Mouse (Mus musculus): ENCODE results near the gene Ksr2. TPM values are rescaled to one million over a fixed set of nuclear protein-coding genes. Genes with fewer than 3 reads are reported as not detected.

The Ksr2 gene
- polyA plus RNA-seq, 1 experiment from 2014 or later, result 7.1 TPM

GRCm38 (mm10) chr5:117651238-117651886 lies 237.6 kb downstream of the Ksr2 start:
- no peaks in the 10 kb centered on the region for H3K9me3 ChIP-seq
- H3K36me3 ChIP-seq, result no peaks in the 10 kb centered on the region
- H3K27ac ChIP-seq, result peak overlapping the region; percentile 58
- no peaks in the 10 kb centered on the region for H3K27me3 ChIP-seq
- no peak; the same call in 1 of the 2 replicates for ATAC-seq (ENCODE audit: low FRiP score)
- H3K4me2 ChIP-seq, result no peak overlapping the region
- H3K9ac ChIP-seq, result no peak overlapping the region
- no peak overlapping the region for H3K4me3 ChIP-seq
- 67% methylated on average over 14 of the region's 14 CpGs for whole genome bisulfite sequencing
- peaks cover 12% of the 10 kb centered on the region; the same call in 1 of the 2 replicates for H3K4me1 ChIP-seq (replicated peaks)

GRCm38 (mm10) chr5:117658641-117659040 lies 244.8 kb downstream of the Ksr2 start:
- Histone ChIP-seq H3K4me2 (no peak overlapping the region), H3K9ac (no peak overlapping the region), H3K9me3 (no peaks in the 10 kb centered on the region), H3K27me3 (no peaks in the 10 kb centered on the region), H3K4me1 (replicated peaks) (peaks cover 5% of the 10 kb centered on the region), H3K4me3 (no peak overlapping the region), H3K27ac (peak overlapping the region; percentile 30; the same call in 1 of the 2 replicates), H3K36me3 (no peaks in the 10 kb centered on the region)
- no peak for ATAC-seq (ENCODE audit: low FRiP score)
- WGBS, result 23% methylated on average over 6 of the region's 6 CpGs

GRCm38 (mm10) chr5:117659596-117659995 lies 245.8 kb downstream of the Ksr2 start:
- no peaks in the 10 kb centered on the region for H3K27me3 ChIP-seq
- no peak for ATAC-seq (ENCODE audit: low FRiP score)
- no peak overlapping the region for H3K4me2 ChIP-seq
- no peak overlapping the region for H3K4me3 ChIP-seq
- H3K9me3 ChIP-seq, result no peaks in the 10 kb centered on the region
- peaks cover 5% of the 10 kb centered on the region for H3K4me1 ChIP-seq (replicated peaks)
- no peaks in the 10 kb centered on the region for H3K36me3 ChIP-seq
- no peak overlapping the region for H3K9ac ChIP-seq
- no peak overlapping the region for H3K27ac ChIP-seq
- WGBS, result 64% methylated on average over 13 of the region's 13 CpGs

- H3K36me3 ChIP-seq, result no peaks in the 10 kb centered on the region
- 22% methylated on average over 9 of the region's 9 CpGs for WGBS
- H3K27ac ChIP-seq, result peak overlapping the region; percentile 48; the same call in 1 of the 2 replicates
- ATAC-seq (ENCODE audit: low FRiP score), result no peak
- no peak overlapping the region for H3K4me2 ChIP-seq
- H3K27me3 ChIP-seq, result no peaks in the 10 kb centered on the region
- no peak overlapping the region for H3K9ac ChIP-seq
- H3K9me3 ChIP-seq, result no peaks in the 10 kb centered on the region
- peaks cover 31% of the 10 kb centered on the region for H3K4me1 ChIP-seq (replicated peaks)
- no peak overlapping the region for H3K4me3 ChIP-seq
Observed at GRCm38 (mm10) chr5:117665181-117665580, 251.4 kb downstream of the Ksr2 start.

- no peak for ATAC-seq (ENCODE audit: low FRiP score)
- peaks cover 39% of the 10 kb centered on the region for H3K4me1 ChIP-seq (replicated peaks)
- H3K4me2 ChIP-seq, result no peak overlapping the region
- H3K36me3 ChIP-seq, result no peaks in the 10 kb centered on the region
- WGBS, result 62% methylated on average over 3 of the region's 4 CpGs
- peak overlapping the region; percentile 12; the same call in 1 of the 2 replicates for H3K27ac ChIP-seq
- H3K27me3 ChIP-seq, result no peaks in the 10 kb centered on the region
- no peaks in the 10 kb centered on the region for H3K9me3 ChIP-seq
- H3K4me3 ChIP-seq, result no peak overlapping the region
- H3K9ac ChIP-seq, result no peak overlapping the region
Observed at GRCm38 (mm10) chr5:117667314-117667713, 253.5 kb downstream of the Ksr2 start.

- ATAC-seq (ENCODE audit: low FRiP score), result no peak
- Histone ChIP-seq H3K4me1 (replicated peaks) (peaks cover 39% of the 10 kb centered on the region), H3K4me3 (no peak overlapping the region), H3K27me3 (no peaks in the 10 kb centered on the region), H3K9ac (no peak overlapping the region), H3K27ac (no peak overlapping the region), H3K9me3 (no peaks in the 10 kb centered on the region), H3K36me3 (no peaks in the 10 kb centered on the region), H3K4me2 (no peak overlapping the region)
- 56% methylated on average over 4 of the region's 4 CpGs for WGBS
Observed at GRCm38 (mm10) chr5:117669265-117669664, 255.5 kb downstream of the Ksr2 start.

- no peak for ATAC-seq (ENCODE audit: low FRiP score)
- no peak overlapping the region for H3K4me2 ChIP-seq
- no peak overlapping the region for H3K4me3 ChIP-seq
- 69% methylated on average over 7 of the region's 7 CpGs for WGBS
- H3K27me3 ChIP-seq, result no peaks in the 10 kb centered on the region
- no peaks in the 10 kb centered on the region for H3K9me3 ChIP-seq
- H3K9ac ChIP-seq, result no peak overlapping the region
- H3K4me1 ChIP-seq (replicated peaks), result peaks cover 37% of the 10 kb centered on the region
- peak overlapping the region; percentile 62 for H3K27ac ChIP-seq
- H3K36me3 ChIP-seq, result no peaks in the 10 kb centered on the region
Observed at GRCm38 (mm10) chr5:117669843-117670242, 256.0 kb downstream of the Ksr2 start.

GRCm38 (mm10) chr5:117671362-117671761 lies 257.6 kb downstream of the Ksr2 start:
- Histone ChIP-seq H3K9me3 (no peaks in the 10 kb centered on the region), H3K4me3 (no peak overlapping the region), H3K36me3 (no peaks in the 10 kb centered on the region), H3K4me2 (no peak overlapping the region), H3K27ac (no peak overlapping the region), H3K27me3 (no peaks in the 10 kb centered on the region), H3K4me1 (replicated peaks) (peaks cover 27% of the 10 kb centered on the region), H3K9ac (0 out of 2 replicates have a peak overlapping the region, but pooled peaks have one; percentile 24)
- no peak for ATAC-seq (ENCODE audit: low FRiP score)
- WGBS, result 56% methylated on average over 6 of the region's 6 CpGs

GRCm38 (mm10) chr5:117675840-117676239 lies 262.0 kb downstream of the Ksr2 start:
- H3K4me2 ChIP-seq, result no peak overlapping the region
- no peak overlapping the region for H3K4me3 ChIP-seq
- no peaks in the 10 kb centered on the region for H3K27me3 ChIP-seq
- peaks cover under 1% of the 10 kb centered on the region for H3K4me1 ChIP-seq (replicated peaks)
- no peak for ATAC-seq (ENCODE audit: low FRiP score)
- no peak overlapping the region for H3K9ac ChIP-seq
- no peaks in the 10 kb centered on the region for H3K36me3 ChIP-seq
- H3K27ac ChIP-seq, result peak overlapping the region; percentile 30; the same call in 1 of the 2 replicates
- H3K9me3 ChIP-seq, result no peaks in the 10 kb centered on the region
- 58% methylated on average over 8 of the region's 8 CpGs for WGBS

GRCm38 (mm10) chr5:117677231-117677630 lies 263.4 kb downstream of the Ksr2 start:
- no peaks in the 10 kb centered on the region for H3K36me3 ChIP-seq
- H3K4me2 ChIP-seq, result no peak overlapping the region
- no peak for ATAC-seq (ENCODE audit: low FRiP score)
- no peaks in the 10 kb centered on the region for H3K27me3 ChIP-seq
- 95% methylated on average over 6 of the region's 6 CpGs for WGBS
- no peaks in the 10 kb centered on the region for H3K9me3 ChIP-seq
- no peak overlapping the region for H3K27ac ChIP-seq
- no peak overlapping the region for H3K9ac ChIP-seq
- no peaks in the 10 kb centered on the region; the same call in 1 of the 2 replicates for H3K4me1 ChIP-seq (replicated peaks)
- no peak overlapping the region for H3K4me3 ChIP-seq

GRCm38 (mm10) chr5:117678371-117678770 lies 264.6 kb downstream of the Ksr2 start:
- Histone ChIP-seq H3K27me3 (no peaks in the 10 kb centered on the region), H3K9me3 (no peaks in the 10 kb centered on the region), H3K4me1 (replicated peaks) (no peaks in the 10 kb centered on the region; the same call in 1 of the 2 replicates), H3K36me3 (no peaks in the 10 kb centered on the region), H3K27ac (no peak overlapping the region), H3K4me2 (no peak overlapping the region), H3K9ac (no peak overlapping the region), H3K4me3 (no peak overlapping the region)
- WGBS, result 64% methylated on average over 5 of the region's 5 CpGs
- ATAC-seq (ENCODE audit: low FRiP score), result no peak

- no peak for ATAC-seq (ENCODE audit: low FRiP score)
- no peaks in the 10 kb centered on the region for H3K36me3 ChIP-seq
- H3K9me3 ChIP-seq, result no peaks in the 10 kb centered on the region
- H3K4me3 ChIP-seq, result no peak overlapping the region
- H3K9ac ChIP-seq, result no peak overlapping the region
- no peaks in the 10 kb centered on the region for H3K27me3 ChIP-seq
- no peak overlapping the region for H3K27ac ChIP-seq
- H3K4me2 ChIP-seq, result no peak overlapping the region
- H3K4me1 ChIP-seq (replicated peaks), result no peaks in the 10 kb centered on the region
- 93% methylated on average over 3 of the region's 3 CpGs for WGBS
Observed at GRCm38 (mm10) chr5:117682226-117682625, 268.4 kb downstream of the Ksr2 start.

GRCm38 (mm10) chr5:117684491-117684890 lies 270.7 kb downstream of the Ksr2 start:
- Histone ChIP-seq H3K4me1 (replicated peaks) (peaks cover 10% of the 10 kb centered on the region), H3K4me3 (no peak overlapping the region), H3K36me3 (no peaks in the 10 kb centered on the region), H3K27ac (no peak overlapping the region), H3K4me2 (no peak overlapping the region), H3K9me3 (no peaks in the 10 kb centered on the region), H3K27me3 (no peaks in the 10 kb centered on the region), H3K9ac (no peak overlapping the region)
- 94% methylated on average over 8 of the region's 8 CpGs for WGBS
- no peak for ATAC-seq (ENCODE audit: low FRiP score)

Data from hindbrain, embryonic 13.5 days (tissue).